Mouse (Mus musculus) layer of hippocampus, adult 9-10 months (tissue): Measurements from ENCODE around the gene Rpp38.

Experiments
- DNase-seq: peaks from one replicate; pipeline ENCODE4 v3.0.0; 2022; ENCODE audit warnings: low spot score

The Rpp38 gene

GRCm38 (mm10) chr2:3285709-3286108 lies 46.7 kb downstream of the Rpp38 start:
- no peak for DNase-seq

DNA sequence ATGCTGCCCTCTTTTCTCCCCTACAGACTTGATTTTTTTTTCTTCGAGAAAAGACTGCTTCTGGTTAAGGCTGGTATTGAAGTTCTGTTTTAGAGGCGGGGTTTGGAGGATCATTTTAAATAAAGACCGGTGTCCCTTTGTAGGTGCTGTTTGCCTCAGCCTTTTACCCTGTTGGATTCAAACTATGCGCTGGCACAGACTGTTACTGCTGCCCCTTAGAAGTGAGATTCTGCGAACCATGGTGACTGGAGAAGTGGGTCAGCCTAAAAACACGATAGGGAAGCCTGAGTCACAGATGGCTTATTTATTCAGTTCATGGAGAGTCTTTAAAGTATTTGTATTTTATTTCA lies 47.3 kb downstream of the Rpp38 start:
- DNase-seq, result no peak

GRCm38 (mm10) chr2:3284473-3285180 lies 47.8 kb downstream of the Rpp38 start:
- DNase-seq, result no peak

DNA sequence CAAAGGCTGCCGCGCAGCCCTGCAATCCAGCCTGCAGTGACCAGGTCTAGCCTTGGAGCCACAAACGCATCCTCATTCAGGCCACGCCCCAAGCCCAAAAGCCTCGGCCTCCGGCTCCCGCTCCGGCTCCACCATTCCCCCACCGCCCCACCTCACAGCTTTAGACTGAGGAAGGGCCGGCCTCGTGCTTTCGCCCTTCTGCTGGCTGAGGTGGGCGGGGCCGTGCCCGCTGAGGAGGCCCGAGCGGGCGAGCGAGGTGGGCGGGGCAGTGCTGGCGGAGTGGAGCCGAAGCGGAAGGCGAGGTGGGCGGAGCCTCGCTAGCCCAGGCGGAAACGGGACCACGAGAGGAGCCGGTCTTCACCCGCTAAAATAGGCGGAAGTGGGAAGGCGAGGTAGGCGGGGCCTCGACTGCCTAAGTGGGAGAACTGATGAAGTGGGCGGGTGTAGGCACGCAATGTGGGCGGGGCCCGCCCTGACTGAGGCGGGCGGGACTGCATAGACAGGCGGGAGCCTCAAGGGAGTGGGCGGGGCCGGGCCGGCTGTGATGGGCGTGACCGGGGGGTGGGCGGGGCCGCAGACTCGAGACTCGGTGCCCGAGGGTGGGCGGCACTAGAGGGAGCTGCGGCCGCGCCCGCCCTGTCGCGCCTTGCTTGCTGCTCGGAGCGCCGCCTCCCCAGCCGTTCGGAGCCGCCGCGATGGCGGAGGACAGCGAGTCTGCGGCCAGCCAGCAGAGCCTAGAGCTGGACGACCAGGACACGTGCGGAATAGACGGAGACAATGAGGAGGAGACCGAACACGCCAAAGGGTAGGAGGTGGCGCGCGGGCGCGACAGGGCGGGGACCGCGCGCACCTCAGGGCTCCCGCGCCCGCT lies 48.6 kb downstream of the Rpp38 start, which contains the start of gene Nmt2:
Gene Nmt2 (plus strand): TSS at position 611 of the 871 bp plus-strand sequence.
- DNase-seq, result peak; percentile 97

DNA sequence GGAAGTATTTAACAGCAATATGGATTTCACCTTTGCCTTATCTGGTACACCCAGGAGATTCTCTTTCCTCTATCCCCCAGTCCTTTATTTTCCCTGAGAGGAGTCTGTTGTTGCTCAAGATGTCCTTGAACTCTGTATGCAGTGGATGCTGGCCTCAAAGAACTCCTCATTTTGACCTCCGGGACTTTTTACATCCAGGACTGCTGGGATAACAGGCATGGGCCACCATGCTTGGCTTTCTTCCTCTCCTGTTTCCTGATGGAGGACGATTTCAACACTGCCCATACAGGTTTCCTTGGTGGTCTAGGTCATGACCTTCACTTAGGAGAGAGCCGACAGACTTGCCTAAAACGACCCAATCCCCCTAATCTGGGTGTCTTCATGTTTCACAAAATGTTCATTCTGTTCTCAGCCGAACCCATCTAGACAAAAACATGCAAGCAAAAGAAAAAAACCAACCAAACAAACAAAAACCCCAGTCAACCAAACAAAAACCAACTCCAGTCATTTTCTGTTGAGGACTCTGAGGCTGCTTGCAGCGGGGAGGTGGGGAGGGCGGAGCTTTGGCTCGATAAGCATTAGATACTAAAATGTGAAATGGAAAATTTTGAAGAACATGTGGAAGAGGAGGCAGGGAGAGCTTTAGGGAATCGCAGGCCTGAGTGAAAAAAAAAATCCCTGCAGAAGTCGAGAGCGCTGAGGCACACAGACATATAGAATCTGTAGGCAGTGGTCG lies 49.4 kb downstream of the Rpp38 start:
- no peak for DNase-seq

DNA sequence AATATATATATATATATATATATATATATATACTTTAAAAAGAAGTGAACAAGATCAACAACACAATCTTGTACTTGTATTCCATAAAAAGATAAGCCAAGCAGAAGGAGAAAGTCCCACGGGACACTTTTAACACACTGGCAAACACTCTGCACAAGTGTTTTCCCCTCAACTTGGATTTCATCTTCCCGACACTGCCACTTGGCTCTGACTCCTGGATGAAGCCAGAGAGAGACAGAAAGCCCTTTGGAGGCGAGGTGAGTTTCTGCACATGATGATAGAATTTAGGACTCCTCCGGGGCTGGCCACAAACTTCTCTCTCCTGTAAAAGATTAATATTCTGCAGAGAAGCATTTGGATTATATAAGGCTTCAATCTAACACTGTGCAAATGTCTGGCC lies 51.1 kb downstream of the Rpp38 start:
- DNase-seq, result no peak
